Mouse (Mus musculus) CH12.LX (cell line): Measurements from ENCODE around the gene Pafah1b3. TPM values are rescaled to one million over a fixed set of nuclear protein-coding genes. Genes with fewer than 3 reads are reported as not detected.

ENCODE experiments used
- DNase-seq: peaks from one replicate; pipeline ENCODE4 v3.0.0-alpha.2; 2013; ENCODE audit errors: extremely low read depth
- H3K27ac ChIP-seq: 2 replicates; pipeline ENCODE4 v1.5.1; 2012; ENCODE audit warnings: low read depth, mild to moderate bottlenecking, control low read depth, moderate library complexity; ENCODE audit not compliant: insufficient read depth
- H3K27me3 ChIP-seq: replicated peaks from 2 replicates; pipeline ENCODE3; 2012; ENCODE audit warnings: inconsistent platforms
- H3K36me3 ChIP-seq, 2 experiments: replicated peaks in 1 of 2; 2 replicates each; pipeline versions ENCODE3 to v1.6.1; 2012; ENCODE audit warnings: inconsistent platforms in 1 of 2, low read length in 1 of 2, mild to moderate bottlenecking in 1 of 2, mixed read lengths in 1 of 2, moderate library complexity in 1 of 2; ENCODE audit not compliant: control insufficient read depth in 1 of 2, insufficient read depth in 1 of 2
- H3K4me1 ChIP-seq, 2 experiments: 2 replicates each; pipeline ENCODE4 v1.6.1; 2012; ENCODE audit warnings: inconsistent platforms in 1 of 2, moderate library complexity in 1 of 2; ENCODE audit not compliant: insufficient read depth in 2 of 2, control insufficient read depth in 1 of 2
- H3K4me2 ChIP-seq: 2 replicates; pipeline ENCODE4 v1.6.1; 2012; ENCODE audit warnings: low read depth, mild to moderate bottlenecking, control low read depth; ENCODE audit not compliant: poor library complexity, insufficient read depth, severe bottlenecking
- H3K4me3 ChIP-seq, 3 experiments: fragments of 150-350 bp in 1 of 3; sonication (generic) in 1 of 3; replicated peaks in 1 of 3; 2 replicates each; pipeline versions ENCODE3 to v1.5.1; 2011 to 2012; ENCODE audit warnings: low read depth in 2 of 3, low read length in 2 of 3, mild to moderate bottlenecking in 2 of 3, moderate library complexity in 2 of 3, control low read depth in 1 of 3, improper control_type of control experiment in 1 of 3, inconsistent platforms in 1 of 3, mixed read lengths in 1 of 3; ENCODE audit not compliant: poor library complexity in 1 of 3
- H3K79me2 ChIP-seq: replicated peaks from 2 replicates; pipeline ENCODE4 v1.6.1; 2012; ENCODE audit warnings: mild to moderate bottlenecking, moderate library complexity; ENCODE audit not compliant: control insufficient read depth, poor library complexity, insufficient read depth, severe bottlenecking; ENCODE audit errors: extremely low read depth
- H3K9ac ChIP-seq: 2 replicates; pipeline ENCODE4 v1.6.1; 2012; ENCODE audit warnings: low read depth, mild to moderate bottlenecking, control low read depth, moderate library complexity; ENCODE audit not compliant: insufficient read depth
- H3K9me3 ChIP-seq: replicated peaks from 2 replicates; pipeline ENCODE3; 2012; ENCODE audit warnings: low read length, inconsistent platforms, mixed read lengths
- CHD1 ChIP-seq: IDR thresholded peaks from 2 replicates; pipeline ENCODE4 v1.6.1; 2012; ENCODE audit warnings: low read depth, low read length, improper control_type of control experiment, inconsistent platforms
- CTCF ChIP-seq, 2 experiments: IDR thresholded peaks in 1 of 2; conservative IDR thresholded peaks in 1 of 2; 2 replicates each; pipeline ENCODE4 v1.5.1; 2011 to 2012; ENCODE audit warnings: low read depth in 2 of 2, low read length in 2 of 2, improper control_type of control experiment in 1 of 2, inconsistent platforms in 1 of 2, mild to moderate bottlenecking in 1 of 2, moderate library complexity in 1 of 2
- ELF1 ChIP-seq: IDR thresholded peaks from 2 replicates; pipeline ENCODE4 v1.6.1; 2014; ENCODE audit warnings: low read depth, mild to moderate bottlenecking, inconsistent platforms, low read length, improper control_type of control experiment
- ETS1 ChIP-seq: conservative IDR thresholded peaks from 2 replicates; pipeline ENCODE4 v1.6.1; 2012; ENCODE audit warnings: low read depth, mild to moderate bottlenecking, inconsistent platforms, low read length, improper control_type of control experiment, moderate library complexity
- JUN ChIP-seq: IDR thresholded peaks from 2 replicates; pipeline ENCODE4 v1.6.1; 2011; ENCODE audit warnings: low read depth, mild to moderate bottlenecking, low read length, improper control_type of control experiment, moderate library complexity; ENCODE audit not compliant: insufficient read depth
- JUND ChIP-seq: conservative IDR thresholded peaks from 2 replicates; pipeline ENCODE4 v1.6.1; 2011; ENCODE audit warnings: low read depth, low read length, improper control_type of control experiment
- KAT2A ChIP-seq: IDR thresholded peaks from 2 replicates; pipeline ENCODE4 v1.6.1; 2012; ENCODE audit warnings: low read length, improper control_type of control experiment, inconsistent platforms; ENCODE audit not compliant: insufficient replicate concordance
- MAX ChIP-seq: IDR thresholded peaks from 2 replicates; pipeline ENCODE4 v1.6.1; 2011; ENCODE audit warnings: low read length, improper control_type of control experiment
- MAZ ChIP-seq: IDR thresholded peaks from 2 replicates; pipeline ENCODE4 v1.6.1; 2012; ENCODE audit warnings: low read depth, mild to moderate bottlenecking, inconsistent platforms, low read length, improper control_type of control experiment, moderate library complexity
- MXI1 ChIP-seq: IDR thresholded peaks from 2 replicates; pipeline ENCODE4 v1.6.1; 2011; ENCODE audit warnings: mild to moderate bottlenecking, low read depth, low read length, improper control_type of control experiment
- MYC ChIP-seq: IDR thresholded peaks from 2 replicates; pipeline ENCODE4 v1.6.1; 2011; ENCODE audit warnings: low read depth, mild to moderate bottlenecking, improper control_type of control experiment, low read length
- NELFE ChIP-seq: IDR thresholded peaks from 2 replicates; pipeline ENCODE4 v1.6.1; 2011; ENCODE audit warnings: low read depth, low read length, improper control_type of control experiment
- PAX5 ChIP-seq: IDR thresholded peaks from 2 replicates; pipeline ENCODE4 v1.6.1; 2012; ENCODE audit warnings: low read length, inconsistent platforms, mixed read lengths
- RCOR1 ChIP-seq: conservative IDR thresholded peaks from 2 replicates; pipeline ENCODE4 v1.6.1; 2012; ENCODE audit warnings: low read depth, mild to moderate bottlenecking, inconsistent platforms, low read length, improper control_type of control experiment
- SIN3A ChIP-seq: IDR thresholded peaks from 2 replicates; pipeline ENCODE4 v1.6.1; 2012; ENCODE audit warnings: low read length, improper control_type of control experiment, inconsistent platforms
- SMC3 ChIP-seq: IDR thresholded peaks from 2 replicates; pipeline ENCODE4 v1.6.1; 2011; ENCODE audit warnings: low read depth, low read length, improper control_type of control experiment
- USF2 ChIP-seq: conservative IDR thresholded peaks from 2 replicates; pipeline ENCODE4 v1.6.1; 2011; ENCODE audit warnings: low read depth, low read length, improper control_type of control experiment
- ZC3H11A ChIP-seq: IDR thresholded peaks from 2 replicates; pipeline ENCODE4 v1.6.1; 2012; ENCODE audit warnings: low read depth, mild to moderate bottlenecking, inconsistent platforms, low read length, improper control_type of control experiment
- ZNF384 ChIP-seq: IDR thresholded peaks from 2 replicates; pipeline ENCODE4 v1.6.1; 2012; ENCODE audit warnings: low read depth, low read length, improper control_type of control experiment, inconsistent platforms
- dilution Hi-C: fragments of 300-500 bp; cut with MboI; formaldehyde crosslinking; loops from 2 replicates; pipeline ENCODE4 v1.14.3; 2020; ENCODE audit warnings: low sequenced_read_pairs; ENCODE audit not compliant: extremely low pct_unique_long_range_greater_than_20kb, extremely low pct_ligation_motif_present
- in situ Hi-C: fragments of 300-500 bp; cut with MboI; formaldehyde crosslinking; loops from 3 replicates; pipeline ENCODE4 v1.14.3; 2019; ENCODE audit warnings: low sequenced_read_pairs, low pct_ligation_motif_present, low pct_unique_long_range_greater_than_20kb, mixed read lengths
- polyA plus RNA-seq: library from polyadenylated mRNA; unstranded; fragments of >175 nt; gene quantifications from 2 replicates; pipeline ENCODE4 v1.2.1, GENCODE M21; 2012; ENCODE audit warnings: low read depth; ENCODE audit not compliant: insufficient read length
- total RNA-seq, 2 experiments: library from RNA; depleted of rRNA; stranded (reverse); fragments of 300-350 nt in 1 of 2; fragments of >200 nt in 1 of 2; gene quantifications; 2 replicates each; pipeline ENCODE4 v1.2.3; 2012 to 2014

Pafah1b3 gene
- total and polyA plus RNA-seq, 3 experiments = 5.9 to 50.2 (median 17.6) TPM

DNA sequence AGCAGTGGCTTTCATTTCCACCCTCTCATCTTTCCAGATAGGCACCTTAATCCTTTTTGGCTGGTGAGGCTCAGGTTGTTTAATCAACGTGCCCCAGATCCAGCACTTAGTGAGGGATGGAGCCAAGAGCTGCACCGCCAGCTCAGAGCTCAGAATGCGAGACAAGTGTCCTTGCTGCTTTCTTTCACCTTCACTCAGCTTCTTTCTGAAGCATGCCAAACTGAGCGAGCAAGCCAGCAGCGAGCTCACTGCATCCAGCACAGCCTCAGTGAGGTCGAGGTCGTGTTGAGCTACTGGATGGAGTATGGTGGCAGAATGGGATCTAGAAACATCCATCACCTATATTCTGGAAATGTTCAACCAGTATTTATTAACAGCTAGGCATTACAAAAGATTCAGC is 15.5 kb upstream of the Pafah1b3 start:
- H3K4me1 ChIP-seq = peaks cover 7 to 14% of the 10 kb centered on the region in 2 experiments; a peak in 3 of 4 replicates
- H3K79me2 ChIP-seq = no peaks in the 10 kb centered on the region
- H3K9ac ChIP-seq = no peak overlapping the region
- H3K4me2 ChIP-seq = no peak overlapping the region
- H3K4me3 ChIP-seq = no peak overlapping the region
- H3K9me3 ChIP-seq = no peaks in the 10 kb centered on the region
- dilution Hi-C loops = no loop called here
- DNase-seq = no peak
- in situ Hi-C loops = no loop called here
- no peak overlapping the region for H3K27ac ChIP-seq
- no peaks in the 10 kb centered on the region for H3K36me3 ChIP-seq
- peaks cover 73% of the 10 kb centered on the region for H3K27me3 ChIP-seq
- no peak for TF ChIP-seq RCOR1
- no peak for TF ChIP-seq MAX

DNA sequence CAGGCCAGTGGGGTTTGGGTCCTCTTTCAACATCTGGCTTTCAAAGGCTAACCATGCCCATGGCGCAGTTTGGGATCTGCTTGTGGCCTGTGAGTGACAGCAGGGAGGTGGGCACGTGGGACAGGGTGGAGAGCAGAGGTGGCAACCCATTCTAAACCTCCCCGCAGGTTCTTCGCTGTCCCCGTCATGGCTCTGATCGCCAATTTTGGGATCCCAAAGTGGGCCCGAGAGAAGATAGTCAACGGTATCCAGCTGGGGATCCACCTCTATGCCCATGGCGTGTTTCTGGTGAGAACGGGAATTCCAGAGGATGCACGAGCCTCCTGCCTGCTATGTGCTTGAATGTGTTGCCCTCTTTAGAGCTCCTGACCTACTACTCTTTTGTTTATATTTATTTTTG is 13.4 kb upstream of the Pafah1b3 start:
- H3K4me1 ChIP-seq = peaks cover 7 to 13% of the 10 kb centered on the region in 2 experiments; a peak in 3 of 4 replicates
- H3K27me3 ChIP-seq = peaks cover 89% of the 10 kb centered on the region
- TF ChIP-seq JUND (no peak), MYC (no peak), CTCF (conservative IDR thresholded peaks at IDR 0.05 in 1 of 2, IDR thresholded peaks at IDR 0.05 in 1 of 2; ENCODE audit: low read depth in 2 of 2, low read length in 2 of 2) (no peak), SMC3 (no peak), MAX (no peak), MXI1 (no peak), USF2 (no peak), CHD1 (no peak), KAT2A (no peak), MAZ (no peak)
- no peak overlapping the region for H3K4me2 ChIP-seq
- no peak overlapping the region for H3K4me3 ChIP-seq
- dilution Hi-C loops (no loop called here), in situ Hi-C loops (no loop called here)
- no peak overlapping the region for H3K9ac ChIP-seq
- H3K36me3 ChIP-seq = no peaks in the 10 kb centered on the region
- no peaks in the 10 kb centered on the region for H3K9me3 ChIP-seq
- no peaks in the 10 kb centered on the region for H3K79me2 ChIP-seq
- no peak overlapping the region for H3K27ac ChIP-seq
- no peak for DNase-seq

DNA sequence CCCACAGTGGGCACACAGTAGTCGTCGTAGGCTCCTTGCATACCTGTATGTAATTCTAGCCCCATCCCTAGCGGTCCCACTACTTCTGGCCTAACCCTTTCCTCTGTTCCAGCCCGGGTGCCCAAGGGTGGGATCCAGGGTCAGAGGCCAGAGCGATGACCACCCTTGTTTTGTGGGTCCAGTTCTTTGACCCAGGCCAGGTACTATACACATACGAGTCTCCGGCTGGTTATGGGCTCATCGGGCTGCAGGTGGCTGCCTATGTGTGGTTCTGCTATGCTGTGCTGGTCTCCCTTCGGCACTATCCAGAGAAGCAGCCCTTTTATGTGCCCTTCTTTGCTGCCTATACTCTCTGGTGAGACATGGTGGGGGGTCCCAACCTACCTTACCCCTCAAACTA is 11.6 kb upstream of the Pafah1b3 start:
- Histone ChIP-seq H3K4me3 (no peak overlapping the region), H3K27ac (no peak overlapping the region), H3K27me3 (peaks cover 88% of the 10 kb centered on the region), H3K9ac (no peak overlapping the region), H3K79me2 (no peaks in the 10 kb centered on the region), H3K4me1 (peaks cover 0 to 5% of the 10 kb centered on the region in 2 experiments; a peak in 2 of 4 replicates), H3K9me3 (no peaks in the 10 kb centered on the region), H3K36me3 (no peaks in the 10 kb centered on the region), H3K4me2 (no peak overlapping the region)
- dilution Hi-C loops = no loop called here
- no peak for DNase-seq
- in situ Hi-C loops = no loop called here
- TF ChIP-seq ELF1 (no peak), NELFE (no peak), ETS1 (no peak), RCOR1 (no peak), ZNF384 (no peak), SMC3 (no peak), SIN3A (no peak), MYC (no peak), ZC3H11A (no peak), PAX5 (no peak), JUN (no peak)
